Mouse (Mus musculus): ENCODE measurements around the gene Gm20388.

Gene Gm20388

DNA sequence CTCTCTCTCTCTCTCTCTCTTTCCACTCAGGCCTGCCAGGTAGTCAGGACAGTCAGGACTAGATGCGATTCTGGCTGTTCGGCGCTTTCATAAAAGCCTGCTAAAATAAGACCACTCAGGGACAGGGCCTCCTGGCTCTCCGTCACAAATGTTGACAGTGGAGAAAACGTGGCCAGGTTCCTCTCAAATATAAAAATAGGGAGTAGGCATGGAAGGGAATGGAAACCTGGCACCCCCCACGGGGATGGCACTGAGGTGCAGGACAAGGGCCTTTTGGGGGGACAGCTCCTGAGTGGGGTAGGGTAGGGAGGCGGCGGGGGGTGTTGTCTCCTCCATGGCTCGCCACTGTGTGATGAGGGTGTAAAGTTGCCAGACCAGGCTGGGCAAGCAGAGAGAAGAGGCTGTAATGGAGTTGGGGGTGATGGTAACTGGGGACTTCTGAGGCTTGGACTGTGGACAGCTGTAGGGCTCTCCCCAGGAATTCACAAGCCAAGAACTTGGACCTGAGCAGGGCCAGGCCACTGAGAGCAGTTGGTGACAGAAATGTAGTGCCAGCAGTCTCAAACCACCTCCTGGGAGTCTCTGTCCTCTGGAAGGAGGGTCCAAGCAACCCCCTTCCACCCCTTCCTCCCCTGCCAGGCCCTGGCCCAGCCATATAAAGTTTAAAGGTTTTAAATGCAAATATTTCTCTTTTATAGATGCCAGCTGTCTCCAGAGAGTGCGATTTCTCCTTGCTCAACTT is 621.3 kb downstream of the Gm20388 start:
- DNase-seq (ENCODE audit: low spot score) = no peak

DNA sequence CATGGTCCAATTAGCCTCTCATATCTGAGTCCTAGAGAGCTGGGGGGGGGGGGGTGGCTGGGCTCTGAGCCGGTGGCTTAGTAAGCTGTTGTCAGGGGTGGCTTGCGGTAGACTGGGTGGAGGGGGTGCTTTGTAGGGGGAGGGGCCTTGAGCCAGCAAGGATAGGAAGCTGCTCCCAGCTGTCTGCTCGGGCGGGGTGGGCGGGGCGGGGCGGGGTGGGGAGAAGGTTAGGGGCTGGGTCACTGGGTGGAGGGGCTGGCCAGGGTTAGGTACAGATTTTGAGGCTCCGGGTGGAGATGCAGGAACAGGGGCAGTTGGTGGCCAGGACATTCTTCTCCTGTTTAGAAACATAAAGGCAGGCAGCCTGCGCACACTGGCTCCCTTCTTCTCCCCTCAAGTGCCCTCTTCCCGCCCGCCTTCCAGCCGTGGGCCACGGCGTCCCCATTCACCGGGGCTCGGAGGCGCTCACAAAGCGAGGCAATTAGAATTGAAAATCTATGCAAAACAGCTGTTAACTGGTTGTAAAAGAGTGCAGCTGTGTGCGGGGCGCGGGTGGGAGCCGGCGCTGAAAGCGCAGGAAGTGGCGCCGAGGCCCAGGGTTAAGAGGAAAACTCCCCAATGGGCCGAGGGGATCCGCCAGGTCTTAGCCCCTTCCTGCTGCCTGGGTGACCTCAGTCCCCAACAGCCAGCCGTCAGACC is 622.0 kb downstream of the Gm20388 start:
- DNase-seq (ENCODE audit: low spot score) = no peak

DNA sequence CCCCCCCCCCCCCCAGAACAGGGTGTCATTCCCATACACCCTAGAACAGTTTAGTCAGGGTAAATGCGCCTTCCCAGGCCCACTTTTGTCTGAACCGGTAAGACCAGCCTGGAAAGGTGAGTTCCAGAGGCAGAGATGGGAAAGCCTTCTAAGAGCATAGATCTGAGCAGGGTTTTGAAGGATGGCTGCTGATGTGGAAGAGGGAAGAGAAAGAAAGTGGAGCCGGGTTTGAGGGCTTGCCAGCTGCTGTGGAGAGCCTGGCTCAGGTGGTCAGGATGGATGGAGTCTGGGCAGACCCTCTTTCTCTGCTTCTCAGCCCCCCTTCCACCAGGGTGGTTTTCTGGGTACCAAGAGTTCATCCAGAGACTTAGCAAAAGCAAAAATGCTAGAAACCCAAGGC is 622.7 kb downstream of the Gm20388 start:
- no peak for DNase-seq (ENCODE audit: low spot score)

DNA sequence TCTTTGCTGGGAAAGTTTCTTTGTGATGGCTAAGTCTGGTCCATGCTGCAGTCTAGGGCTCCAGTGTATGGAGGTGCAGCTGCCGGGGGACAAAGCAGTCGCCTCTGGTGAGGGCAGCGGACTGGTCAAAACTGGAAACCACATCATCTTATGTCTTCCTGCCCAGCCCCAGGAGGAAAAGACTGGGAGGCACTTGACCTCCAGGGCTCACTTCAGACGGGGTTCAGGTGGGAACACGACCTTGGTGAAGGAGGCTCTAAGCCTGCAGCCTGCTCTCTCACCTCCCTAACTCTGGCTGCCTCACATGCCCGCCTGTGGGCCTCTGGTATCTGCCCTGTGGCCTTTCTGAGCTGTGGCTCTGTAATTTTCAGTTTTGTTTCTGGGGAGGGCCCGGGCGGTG is 623.4 kb downstream of the Gm20388 start:
- no peak for DNase-seq (ENCODE audit: low spot score)

DNA sequence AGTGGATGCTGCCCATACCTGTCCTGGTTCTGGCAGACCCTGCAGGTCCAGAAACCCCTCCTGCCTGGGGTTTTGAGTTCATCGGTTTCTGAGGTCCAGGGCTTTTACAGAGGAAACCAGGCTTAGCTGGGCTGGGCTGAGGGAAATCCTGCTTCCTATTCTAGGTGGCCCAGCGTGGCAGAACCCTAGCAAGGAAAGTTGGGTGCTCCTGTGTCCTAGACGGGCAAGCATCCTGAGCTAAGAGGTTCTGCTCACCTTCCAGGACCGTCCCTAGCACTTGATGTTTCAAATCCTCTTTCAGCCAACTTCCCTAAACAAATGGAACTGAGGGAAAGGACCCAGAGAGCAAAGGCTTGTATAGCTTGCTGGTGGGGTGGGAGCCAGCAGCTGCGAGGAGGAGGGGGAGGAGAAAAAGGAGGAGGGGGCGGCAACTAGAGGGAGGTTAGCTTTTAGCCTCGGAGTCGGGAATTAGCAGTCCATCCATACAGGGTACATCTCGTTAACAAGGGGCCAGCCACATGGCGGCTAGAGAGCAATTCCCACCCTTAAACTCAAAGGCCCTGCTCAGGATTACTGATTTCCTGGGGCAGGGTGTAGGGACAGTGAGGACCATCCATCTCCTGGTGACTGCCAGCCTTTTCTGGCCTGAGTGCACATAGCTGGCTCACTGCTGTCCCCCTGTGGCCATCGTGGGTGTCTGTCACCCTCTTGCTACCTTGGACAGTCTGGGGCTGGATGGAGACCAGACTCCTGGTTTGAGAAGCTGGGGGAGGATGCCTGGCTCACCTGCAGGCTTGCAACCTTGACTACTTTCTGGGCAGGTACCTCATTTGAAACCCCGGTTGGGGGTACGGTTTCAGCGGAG is 624.1 kb downstream of the Gm20388 start:
- DNase-seq (ENCODE audit: low spot score) = peak; percentile 79

DNA sequence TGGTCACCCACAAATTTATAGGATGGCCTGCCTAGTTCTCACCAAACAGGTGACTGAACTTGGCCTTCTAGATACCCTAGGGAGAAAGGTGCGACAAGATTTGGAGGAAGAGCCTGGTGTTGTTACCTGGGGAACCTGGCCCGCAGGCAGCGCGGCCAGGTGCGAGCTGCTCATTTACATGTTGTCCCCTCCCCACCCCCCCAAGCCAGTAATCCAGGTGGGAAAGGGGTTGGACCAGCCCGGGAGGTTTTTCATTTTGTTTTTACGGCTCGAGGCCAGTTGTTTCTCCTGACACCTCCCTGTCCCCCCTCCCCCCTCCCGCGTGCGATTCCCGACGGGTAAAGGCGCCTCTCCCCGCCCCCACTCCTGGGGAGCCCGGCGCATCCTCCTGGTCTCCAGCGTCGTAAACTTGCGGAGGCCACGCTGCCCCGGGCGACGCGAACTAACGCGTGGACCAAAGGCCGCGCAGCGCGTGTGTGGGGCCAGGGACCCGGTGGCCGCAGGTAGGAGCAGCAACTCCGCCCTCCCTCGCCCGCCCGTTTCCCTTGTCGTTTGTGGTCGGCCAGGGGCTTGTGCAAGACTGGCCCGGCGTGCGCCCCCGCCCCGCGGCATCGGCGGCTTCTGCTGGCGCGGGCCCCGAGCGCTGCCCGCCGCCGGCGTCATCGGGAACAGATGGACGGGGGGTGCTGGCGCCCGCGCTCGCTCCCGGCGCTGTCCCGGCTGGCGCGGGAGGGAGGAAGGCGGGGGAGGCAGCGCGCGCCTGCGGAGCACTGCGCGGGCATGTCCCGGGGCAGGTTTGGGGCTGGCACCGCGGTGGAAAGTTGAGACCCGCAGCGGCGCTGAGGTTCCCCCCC is 625.0 kb downstream of the Gm20388 start:
- DNase-seq (ENCODE audit: low spot score) = peak; percentile 20

DNA sequence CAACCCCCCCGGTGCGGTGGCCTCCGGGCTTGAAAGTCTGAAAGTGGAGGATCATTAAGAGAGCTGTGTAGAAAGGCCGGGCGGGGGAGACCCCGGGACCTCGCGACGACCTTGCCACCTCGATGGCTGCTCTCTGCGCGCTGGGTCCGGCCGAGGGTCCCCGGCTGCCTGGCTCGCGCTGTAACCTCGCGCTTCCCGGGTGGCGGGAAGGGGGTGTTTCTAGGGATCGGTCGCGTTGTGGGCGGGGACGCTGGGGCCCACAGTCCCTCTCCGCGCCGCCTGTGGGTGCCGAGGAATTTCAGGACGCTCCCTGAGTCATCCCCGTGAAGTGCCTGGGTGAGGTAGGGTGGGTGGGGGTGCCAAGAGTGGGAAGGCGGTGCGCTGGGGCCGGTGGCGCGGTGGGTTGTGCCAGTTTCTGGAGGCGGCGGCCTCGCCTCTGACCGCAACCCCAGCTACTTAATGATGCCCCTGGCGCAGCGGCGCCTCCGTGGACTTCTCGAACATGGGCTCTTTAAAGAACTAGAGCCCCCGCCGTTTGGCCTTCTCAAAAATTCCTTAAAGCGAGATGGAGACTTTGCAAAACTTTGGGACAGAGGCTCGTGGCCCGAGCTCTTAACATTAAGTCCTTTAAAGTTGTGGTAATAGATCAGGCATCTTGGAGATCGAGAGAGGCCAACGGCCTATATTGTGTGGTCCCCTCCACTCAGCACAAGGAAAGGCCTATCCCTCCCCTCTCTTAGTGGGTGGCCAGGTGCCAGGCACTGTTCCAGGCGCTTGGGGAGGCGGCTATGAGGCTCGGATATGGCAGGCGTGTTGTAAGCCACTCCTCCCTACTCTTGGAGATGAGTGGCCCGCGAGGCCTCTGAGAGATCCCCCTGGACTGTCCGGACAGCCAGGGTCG is 625.9 kb downstream of the Gm20388 start:
- peak; percentile 55 for DNase-seq (ENCODE audit: low spot score)

DNA sequence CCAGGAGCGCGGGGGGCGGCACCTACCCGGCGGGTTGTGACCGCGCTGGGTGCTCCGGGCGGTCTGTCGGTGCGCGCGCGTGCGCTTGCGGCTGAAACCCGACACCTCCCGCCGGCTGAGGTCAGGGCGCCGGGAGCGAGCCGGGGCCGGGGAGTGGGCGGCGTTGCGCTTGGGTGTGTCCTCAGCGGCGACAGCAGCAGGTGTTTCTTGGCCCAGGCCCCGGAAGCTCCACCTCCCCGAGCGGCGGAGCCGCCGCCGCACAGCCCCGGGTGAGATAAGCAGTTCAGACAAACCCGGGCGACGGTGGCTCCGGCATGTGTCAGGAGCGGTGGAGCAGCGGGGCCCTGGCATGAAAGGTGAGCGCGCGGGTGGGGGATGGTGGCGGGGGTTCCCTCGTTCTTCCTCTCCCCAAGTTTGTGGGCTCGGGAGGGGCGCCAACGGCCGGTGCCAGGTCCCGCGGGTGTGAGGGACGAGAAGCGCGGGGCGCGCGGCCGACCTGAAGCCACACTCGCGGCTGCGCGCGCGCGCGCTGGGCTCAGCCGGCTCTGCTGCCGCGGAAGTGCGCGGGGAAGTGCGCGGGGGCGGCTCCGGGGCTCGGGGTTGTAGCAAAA is 626.7 kb downstream of the Gm20388 start:
- peak; percentile 73 for DNase-seq (ENCODE audit: low spot score)

DNA sequence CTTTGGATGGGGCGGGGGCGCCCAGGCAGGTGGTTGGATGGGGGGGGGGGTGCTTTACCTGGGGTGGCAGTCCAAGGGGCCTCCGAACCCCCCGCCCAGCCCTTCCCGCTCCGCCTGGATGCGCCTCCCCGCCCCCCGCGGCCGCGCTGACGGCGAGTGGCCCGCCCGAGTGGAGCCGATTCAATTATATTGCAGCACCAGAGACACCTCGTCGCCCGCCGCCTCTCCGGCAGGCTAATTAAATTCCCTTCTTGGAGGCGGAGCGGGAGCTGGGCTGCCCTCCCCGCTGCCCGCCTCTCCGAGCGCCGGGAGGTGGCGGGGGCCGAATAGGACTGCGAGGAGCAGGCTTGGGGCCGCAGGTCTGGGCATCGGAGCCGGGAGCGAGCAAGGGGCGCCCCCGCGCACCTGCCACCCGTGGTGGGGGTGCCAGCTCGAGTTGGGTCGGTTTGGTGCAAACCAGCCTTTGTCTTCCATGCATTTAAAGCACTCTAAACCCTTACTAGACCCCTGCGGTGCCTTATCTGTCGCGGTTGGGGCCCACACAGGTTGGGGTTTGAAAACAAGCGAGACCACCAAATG is 627.3 kb downstream of the Gm20388 start:
- DNase-seq (ENCODE audit: low spot score) = peak; percentile 45

DNA sequence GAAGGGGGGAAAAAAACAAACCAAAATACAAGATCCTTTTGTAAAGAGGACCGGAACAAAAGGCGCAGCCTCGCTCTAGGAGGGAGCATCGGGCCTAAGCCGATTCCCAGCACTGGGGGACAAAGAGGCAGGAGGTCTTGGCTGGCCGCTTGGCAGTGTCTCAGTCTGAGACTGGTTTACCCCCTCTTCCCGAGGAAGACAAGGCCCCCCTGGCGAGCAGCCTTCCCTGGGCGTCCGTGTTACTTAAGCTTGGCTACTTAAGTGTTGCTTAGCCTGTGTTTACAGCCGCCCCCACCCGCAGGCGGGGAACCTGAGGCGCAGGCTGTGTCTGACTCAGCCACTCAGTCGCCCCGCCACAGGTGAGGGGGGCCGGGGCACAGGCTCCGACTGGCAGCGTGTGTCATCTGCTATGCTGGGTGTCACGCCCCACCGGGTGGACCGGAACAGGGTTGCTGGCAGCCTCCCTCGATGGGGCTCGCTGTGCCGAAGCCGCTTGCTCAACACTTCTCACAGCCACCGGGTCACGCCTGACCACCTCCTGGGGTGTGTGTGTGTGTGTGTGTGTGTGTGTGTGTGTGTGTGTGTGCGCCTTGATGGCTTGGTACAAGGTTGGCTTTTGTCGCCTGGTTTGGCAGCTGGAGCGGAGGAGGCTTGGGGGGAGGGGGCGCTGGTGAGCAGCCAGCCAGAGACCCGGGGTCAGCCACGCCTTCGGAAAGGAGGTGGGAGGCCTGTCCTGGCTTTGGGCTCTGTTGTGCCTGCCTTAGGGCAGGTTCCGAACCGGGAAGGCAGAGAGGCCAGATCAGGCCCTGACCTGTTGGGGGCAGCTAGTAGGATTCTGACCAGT is 628.0 kb downstream of the Gm20388 start:
- DNase-seq (ENCODE audit: low spot score) = peak; percentile 69

DNA sequence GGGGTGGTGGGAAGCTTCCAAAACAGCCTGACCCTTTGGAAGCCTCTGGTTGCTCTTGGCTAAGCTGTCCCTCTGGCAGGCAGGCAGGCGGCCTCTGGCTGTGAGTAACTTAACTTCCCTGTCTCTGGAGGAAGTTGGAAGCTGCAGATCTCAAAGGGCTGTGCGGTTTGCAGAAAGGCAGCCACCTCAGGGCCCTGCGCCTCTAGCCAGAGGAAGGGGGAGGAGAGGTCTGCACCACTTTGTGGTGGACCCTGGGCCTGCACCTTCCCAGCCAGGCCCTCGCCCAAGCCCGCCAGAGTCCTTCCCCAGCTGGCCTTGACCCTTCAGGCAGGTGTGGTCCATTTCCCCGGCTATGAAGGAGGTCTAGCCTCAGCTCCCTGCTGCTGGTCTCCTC is 628.7 kb downstream of the Gm20388 start:
- peak; percentile 52 for DNase-seq (ENCODE audit: low spot score)

DNA sequence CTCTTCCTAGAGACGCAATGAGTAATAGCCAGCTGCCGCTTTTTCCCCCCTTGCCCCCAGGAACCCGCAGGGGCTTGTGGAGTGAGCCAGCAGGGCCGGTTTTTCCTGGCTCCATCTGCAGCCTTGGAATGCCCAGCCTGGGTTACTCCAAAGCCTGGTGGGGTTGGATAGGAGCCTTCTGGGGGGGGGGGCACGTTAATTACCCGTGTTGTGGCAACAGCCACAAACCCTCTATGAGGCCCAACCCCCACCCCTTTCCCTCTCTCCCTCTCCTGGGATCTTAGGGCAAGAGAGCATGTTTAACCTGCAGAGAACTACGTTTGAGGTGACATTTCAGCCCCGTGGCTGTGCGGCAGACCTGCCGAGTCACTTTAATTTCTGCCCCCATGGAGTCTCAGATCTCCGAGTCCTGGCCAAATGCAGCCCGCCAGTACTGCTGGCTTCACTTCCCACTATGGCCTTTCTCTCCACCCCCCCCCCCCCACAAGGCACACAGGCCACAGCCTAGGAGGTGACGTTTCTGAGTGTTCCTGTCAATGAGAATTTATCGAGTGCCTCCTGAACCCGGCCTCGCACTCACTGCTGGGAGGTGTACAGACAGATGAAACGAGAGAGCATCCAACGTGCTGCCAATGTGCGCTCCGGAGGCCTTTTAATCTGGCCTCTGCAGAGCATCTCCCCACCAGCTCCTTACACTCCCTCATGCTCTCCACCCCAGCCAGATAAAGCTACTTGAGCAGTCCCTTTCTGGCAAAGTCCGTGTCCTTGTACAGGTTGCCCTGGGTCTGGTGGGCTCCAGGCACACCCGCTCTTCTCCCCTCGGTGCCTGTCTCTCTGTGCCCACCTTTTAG is 629.4 kb downstream of the Gm20388 start:
- DNase-seq (ENCODE audit: low spot score) = no peak

DNA sequence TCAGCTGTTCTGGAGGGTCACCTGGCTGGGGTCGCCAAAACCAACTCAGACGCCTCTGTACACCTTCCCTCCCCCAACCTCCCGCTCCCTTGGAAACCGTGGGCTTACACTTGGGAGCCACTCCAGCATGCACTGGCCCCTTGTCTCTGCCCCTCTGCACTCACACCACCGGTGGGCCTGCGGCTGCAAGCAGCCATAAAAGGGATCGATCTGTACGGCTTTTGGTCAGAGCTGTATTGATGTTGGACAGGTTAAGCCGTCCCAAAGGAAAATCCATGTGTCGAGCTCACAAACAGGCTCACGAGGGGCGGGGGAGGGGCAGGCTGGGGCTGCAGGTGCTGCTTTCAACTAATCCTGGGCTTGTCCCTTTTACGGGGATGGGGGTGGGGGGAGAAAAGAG is 632.4 kb downstream of the Gm20388 start:
- DNase-seq (ENCODE audit: low spot score) = no peak

DNA sequence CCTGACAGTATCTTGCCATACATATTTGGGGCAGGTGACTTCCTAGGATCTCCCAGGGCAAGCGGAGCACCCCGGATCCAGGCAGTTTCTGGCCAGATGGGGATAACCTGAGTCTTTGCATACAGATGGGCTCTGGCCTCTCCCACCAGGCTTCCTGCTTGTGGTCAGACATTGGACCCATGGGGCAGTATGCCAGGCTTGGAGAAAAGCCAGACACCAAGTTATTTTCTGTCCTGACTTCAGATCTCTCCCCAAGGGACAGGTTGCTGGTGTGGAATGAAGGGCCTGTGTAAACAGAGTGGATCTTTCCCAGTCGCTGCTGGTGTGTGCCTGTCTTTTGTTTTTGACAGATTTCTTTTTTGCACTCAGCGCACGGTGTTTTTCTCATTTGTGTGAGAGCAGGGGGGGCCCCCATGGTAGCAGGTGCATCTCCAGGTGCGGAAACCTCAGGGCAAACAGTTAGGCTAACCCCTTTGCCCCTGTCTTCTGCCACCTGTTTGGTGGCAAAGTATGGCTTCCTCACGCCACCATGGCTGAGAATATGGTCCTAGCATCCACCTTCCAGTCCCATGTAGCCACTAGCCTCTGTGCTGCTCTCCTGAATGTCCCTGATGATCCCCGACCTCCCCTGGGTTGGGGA is 632.9 kb downstream of the Gm20388 start:
- peak; percentile 30 for DNase-seq (ENCODE audit: low spot score)

DNA sequence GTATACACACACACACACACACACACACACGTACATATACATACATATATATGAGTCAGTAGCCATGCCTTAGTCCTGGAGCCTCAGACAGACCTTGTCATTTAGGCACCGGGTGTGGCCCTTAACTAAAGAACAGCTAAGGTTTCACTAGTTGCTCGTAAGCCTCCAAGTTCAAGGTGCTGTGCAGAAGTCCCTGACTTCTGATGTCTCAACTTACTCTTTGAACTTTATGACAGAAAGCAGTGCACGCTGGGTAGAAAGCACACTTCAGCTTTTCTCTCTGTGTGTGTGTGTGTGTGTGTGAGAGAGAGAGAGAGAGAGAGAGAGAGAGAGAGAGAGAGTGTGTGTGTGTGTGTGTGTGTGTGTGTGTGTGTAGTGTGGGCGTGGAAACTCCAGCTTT is 633.5 kb downstream of the Gm20388 start:
- DNase-seq (ENCODE audit: low spot score) = no peak

DNA sequence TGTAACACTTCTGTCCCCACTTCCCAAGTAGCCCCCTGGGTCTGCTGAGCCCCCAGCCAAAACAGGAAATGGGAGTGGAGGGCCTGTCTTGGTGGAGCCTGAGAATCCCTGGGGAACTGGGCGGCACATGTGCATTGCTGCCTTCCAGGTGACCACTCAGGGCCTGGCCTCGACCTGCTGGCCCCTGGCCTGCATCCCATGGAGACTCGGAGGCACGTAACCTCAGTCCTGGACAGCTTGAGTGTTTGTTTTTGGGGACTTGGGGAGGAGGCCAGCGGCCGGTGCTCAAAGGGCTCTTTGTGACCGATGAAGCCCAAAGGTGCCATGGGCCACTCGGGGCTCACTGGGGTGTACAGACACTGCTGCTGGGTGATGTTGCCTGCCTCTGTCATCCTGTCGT is 636.9 kb downstream of the Gm20388 start:
- no peak for DNase-seq (ENCODE audit: low spot score)

DNA sequence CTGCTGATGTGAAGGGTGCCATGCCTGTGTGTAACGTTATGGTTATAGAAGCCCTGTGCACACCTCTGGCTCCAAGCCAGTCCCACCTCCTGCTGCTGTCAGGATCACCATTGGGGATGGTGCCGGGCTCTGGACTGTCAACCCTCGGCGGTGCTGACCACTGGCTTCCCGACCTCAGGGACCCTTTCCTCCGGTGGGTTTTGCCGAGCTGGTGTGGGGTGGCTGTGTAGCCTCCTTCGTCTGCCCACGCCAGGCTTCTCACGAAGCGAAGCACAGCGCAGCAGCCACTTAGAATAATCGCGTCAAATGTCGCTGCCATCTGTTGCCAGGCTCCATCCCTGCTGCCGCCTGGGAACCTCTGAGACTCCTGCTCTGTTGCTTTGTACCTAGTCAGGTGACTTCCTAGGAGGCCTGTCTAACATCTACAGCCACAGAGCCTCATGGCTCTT is 637.7 kb downstream of the Gm20388 start:
- no peak for DNase-seq (ENCODE audit: low spot score)

Data from adipocyte (in vitro differentiated cells).